Mouse (Mus musculus): ENCODE measurements around the gene St3gal5.
"Not testable (repeated sequence)": the region's sequence is repeated elsewhere in the genome, so short reads cannot be mapped to it uniquely, and the experiment has no call there.

Gene St3gal5

DNA sequence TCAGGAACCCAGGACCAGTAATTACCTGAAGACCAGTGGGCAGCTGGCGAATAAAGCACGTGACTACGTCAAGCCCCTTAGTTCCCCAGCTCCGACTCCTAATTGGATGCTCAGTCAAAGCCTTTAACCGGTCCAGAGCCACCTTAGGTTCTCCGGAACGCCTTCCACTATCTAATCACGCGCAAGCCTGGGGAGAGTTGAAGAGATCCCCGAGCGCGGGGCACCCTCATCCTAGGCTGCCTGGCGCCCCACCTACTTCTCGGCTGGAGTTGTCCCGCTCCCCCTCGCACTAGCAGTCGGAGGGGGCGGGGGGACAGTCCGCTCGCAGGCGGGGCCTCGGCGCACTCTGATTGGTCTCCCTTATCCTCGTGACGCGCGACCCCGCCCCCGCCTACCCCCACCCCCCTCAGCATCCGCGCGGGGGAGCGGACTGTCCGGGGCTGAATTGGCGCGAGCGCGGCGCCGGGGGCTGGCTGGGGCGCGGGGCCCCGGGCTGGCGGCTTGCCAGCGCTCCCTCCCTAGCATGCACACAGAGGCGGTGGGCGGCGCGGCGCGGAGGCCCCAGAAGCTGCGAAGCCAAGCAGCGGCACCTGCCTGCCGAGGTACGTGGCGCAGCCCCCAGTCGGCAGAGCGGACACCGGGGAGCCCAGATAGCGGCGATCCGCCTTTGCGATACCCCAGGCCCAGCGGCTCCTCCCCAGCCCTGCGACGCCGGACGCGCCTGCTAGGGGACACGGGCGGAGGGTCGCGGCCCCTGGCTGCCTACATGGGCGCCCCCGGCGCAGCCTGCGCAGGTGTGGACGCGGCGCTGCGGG is at the start of gene St3gal5:
St3gal5 (plus strand) TSS at position 412 of the 815 bp plus-strand sequence.
- DNase-seq (ENCODE audit: low spot score in 2 of 2): peak; percentile 95 to 96

GRCm38 (mm10) chr6:72048643-72049042 is 48.7 kb upstream of the St3gal5 start:
- DNase-seq (ENCODE audit: low spot score in 2 of 2): no peak

DNA sequence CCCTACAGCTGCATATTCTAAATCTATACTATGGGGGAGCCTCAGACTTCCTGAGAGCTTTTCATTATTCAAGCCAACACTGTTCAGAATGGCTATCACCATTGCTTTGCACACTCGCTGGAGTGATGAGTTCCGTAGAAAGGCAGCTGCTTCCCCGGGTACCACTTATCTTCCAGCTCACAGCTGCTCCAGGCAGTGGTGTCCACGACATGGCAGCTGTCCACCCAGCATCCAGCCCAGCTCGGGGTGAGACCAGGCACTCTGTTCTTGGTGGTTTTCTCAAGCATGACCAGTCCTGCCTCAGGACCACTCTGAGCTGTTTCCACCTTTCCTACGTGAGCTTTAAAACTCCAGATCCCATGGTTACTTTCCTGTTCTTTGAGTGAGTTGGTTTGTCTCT is 47.5 kb upstream of the St3gal5 start:
- no peak for DNase-seq (ENCODE audit: low spot score in 2 of 2)

- no peak for DNase-seq (ENCODE audit: low spot score in 2 of 2)
Observed at GRCm38 (mm10) chr6:72050827-72051226, 46.6 kb upstream of the St3gal5 start.

- no peak for DNase-seq (ENCODE audit: low spot score in 2 of 2)
Observed at GRCm38 (mm10) chr6:72051247-72051646, 46.1 kb upstream of the St3gal5 start.

GRCm38 (mm10) chr6:72051757-72052156 is 45.6 kb upstream of the St3gal5 start:
- no peak for DNase-seq (ENCODE audit: low spot score in 2 of 2)

GRCm38 (mm10) chr6:72056548-72056947 is 40.8 kb upstream of the St3gal5 start:
- no peak for DNase-seq (ENCODE audit: low spot score in 2 of 2)

DNA sequence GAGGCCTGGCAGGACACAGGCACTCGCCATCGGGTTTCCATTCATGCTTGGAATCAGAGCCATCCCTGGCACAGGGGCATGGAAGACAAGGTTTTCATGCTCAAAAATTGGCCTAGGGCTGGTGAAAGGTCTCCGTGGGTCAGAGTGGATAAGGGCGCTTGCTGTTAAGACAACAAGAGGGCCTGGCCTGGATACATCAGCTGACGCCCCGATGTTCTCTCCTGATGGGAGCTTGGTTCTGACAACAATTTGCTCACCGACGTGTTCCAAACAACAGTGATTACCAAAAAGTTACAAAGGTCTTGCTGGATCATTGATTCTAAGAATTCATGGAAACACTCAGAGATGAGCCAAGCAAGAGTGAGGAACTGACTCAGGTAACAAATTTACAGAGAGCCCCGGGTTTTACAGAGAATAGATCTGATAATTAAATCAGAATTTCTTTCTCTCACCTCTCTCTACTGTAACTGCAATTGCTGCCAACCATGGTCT is 38.9 kb upstream of the St3gal5 start:
- DNase-seq (ENCODE audit: low spot score in 2 of 2): no peak

- DNase-seq (ENCODE audit: low spot score in 2 of 2): not testable (repeated sequence)
Observed at GRCm38 (mm10) chr6:72060677-72061076, 36.7 kb upstream of the St3gal5 start.

DNA sequence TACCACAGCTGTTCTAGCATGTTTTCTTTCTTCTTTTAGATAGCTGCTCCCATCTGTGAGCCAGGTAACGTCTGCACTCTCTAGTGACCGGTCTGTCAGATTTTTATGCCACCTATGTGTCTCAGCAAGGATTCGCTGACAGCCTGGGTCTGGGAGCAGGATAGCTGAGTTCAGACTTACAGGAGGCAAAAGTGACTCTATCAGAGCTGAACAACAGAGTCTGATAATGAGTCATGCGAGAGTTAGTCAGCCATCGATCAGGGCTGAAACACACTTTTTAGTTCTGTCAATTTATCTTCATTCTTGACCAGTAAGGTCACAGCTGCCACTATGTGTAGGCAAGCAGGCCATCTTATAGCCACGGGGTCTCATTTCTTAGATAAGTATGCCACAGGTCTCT is 33.7 kb upstream of the St3gal5 start:
- DNase-seq (ENCODE audit: low spot score in 2 of 2): no peak

DNA sequence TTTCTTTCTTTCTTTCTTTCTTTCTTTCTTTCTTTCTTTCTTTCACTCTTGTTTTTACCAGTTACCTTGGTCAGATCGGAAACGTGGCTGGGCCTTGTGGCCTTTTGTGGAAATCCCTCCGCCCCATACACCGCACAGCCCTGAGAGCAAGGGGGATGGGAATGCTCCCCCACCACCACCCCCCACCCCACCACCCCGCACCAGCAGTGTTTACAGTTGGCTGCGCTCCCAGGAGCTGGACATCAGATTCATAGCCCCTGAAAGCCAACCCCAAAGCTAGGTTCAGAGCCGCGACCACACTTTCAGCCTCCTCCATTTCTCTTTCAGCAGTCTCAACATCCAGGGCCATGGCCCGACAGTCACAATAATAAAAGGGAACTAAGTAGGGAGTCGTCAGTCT is 31.4 kb upstream of the St3gal5 start:
- DNase-seq (ENCODE audit: low spot score in 2 of 2): no peak

DNA sequence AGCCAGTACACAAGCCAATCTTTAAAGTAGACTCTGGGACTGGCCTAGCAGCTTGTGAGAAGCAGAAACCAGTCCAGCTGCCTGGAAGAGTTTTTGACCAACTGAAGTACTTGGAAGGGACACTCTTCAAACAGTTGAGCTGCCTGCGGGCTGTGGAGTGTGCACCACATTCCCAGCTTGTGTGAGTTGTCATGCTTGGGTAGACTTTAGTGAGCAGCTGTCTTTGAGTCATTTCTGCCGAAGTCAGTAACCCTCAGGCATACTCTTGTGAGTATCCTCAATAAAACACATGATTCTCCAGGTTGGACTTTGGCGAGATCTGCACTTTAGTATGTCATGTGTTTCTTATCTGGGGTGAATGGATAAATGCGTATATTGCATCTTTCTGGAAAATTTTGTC is 29.0 kb upstream of the St3gal5 start:
- no peak for DNase-seq (ENCODE audit: low spot score in 2 of 2)

DNA sequence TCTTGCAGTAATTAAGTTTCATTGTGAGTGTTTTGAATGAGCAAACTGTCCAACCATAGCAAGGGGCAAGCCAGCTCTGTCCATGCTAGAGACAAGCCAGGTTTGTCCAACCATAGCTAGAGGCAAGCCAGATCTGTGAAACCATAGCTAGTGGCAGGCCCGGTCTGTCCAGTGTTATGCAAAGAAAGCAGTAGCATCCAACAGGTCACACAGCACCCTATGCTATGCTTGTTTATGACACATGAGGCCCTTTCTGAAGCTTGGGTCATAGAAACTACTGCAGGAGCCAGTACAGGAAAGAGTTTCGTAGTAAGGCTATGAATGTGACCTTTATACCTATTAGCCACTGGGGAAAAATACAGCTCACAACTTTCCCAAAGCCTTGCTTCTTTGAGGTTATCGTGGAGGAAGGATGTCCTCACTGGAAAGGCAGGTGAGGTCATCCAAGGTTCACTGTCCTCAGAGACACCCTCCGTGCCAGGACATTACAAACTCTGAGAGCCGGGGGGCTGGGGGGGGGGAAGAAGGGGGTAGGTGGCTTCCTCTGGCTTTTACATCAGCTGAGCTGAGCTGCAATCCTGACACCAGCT is 26.0 kb upstream of the St3gal5 start:
- DNase-seq (ENCODE audit: low spot score in 2 of 2): no peak

- no peak for DNase-seq (ENCODE audit: low spot score in 2 of 2)
Observed at GRCm38 (mm10) chr6:72073781-72074180, 23.6 kb upstream of the St3gal5 start.

- DNase-seq (ENCODE audit: low spot score in 2 of 2): no peak
Observed at GRCm38 (mm10) chr6:72076512-72076911, 20.9 kb upstream of the St3gal5 start.

- DNase-seq (ENCODE audit: low spot score in 2 of 2): no peak
Observed at GRCm38 (mm10) chr6:72078178-72078577, 19.2 kb upstream of the St3gal5 start.

- no peak for DNase-seq (ENCODE audit: low spot score in 2 of 2)
Observed at GRCm38 (mm10) chr6:72081318-72082024, 15.9 kb upstream of the St3gal5 start.

DNA sequence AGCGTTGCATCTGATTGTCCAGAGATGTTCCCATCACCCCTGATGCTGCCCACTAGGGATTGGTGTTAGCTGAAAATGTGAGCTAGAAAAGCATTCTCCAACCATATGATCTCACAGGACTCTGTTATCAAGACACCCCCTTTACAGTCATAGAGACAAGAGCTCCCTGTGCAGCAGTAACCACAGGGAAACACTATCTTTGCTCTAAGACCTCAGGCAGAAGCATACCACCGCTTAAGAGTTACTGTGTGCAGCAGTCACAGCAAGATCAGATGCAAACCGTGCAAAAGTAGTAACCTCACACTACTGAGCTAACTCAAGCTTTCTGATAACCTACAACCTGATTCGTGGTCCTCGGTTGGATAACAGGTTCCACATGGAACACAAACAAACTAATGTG is 10.0 kb upstream of the St3gal5 start:
- DNase-seq (ENCODE audit: low spot score in 2 of 2): no peak

DNA sequence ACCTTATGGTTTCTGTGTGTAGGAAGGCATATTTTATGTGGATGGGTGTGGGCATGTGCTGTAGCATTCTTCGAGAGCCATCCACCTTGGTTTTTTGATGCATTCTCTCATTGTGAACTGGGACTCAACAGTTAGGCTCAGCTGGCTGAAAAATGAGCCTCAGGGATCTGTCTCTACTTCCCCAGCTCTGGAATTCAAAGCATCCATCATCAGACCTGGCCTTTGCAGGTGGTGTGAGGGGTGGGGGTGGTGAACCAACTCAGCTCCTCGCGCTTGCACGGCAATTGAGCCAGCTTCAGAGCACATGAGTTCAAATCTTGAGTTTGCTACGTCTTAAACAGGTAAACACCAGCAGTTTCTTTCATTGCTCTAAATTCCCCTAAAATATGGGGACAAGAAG is 7.5 kb upstream of the St3gal5 start:
- no peak for DNase-seq (ENCODE audit: low spot score in 2 of 2)

GRCm38 (mm10) chr6:72091007-72091406 is 6.4 kb upstream of the St3gal5 start:
- no peak for DNase-seq (ENCODE audit: low spot score in 2 of 2)

- DNase-seq (ENCODE audit: low spot score in 2 of 2): no peak
Observed at GRCm38 (mm10) chr6:72093121-72093520, 4.3 kb upstream of the St3gal5 start.

DNA sequence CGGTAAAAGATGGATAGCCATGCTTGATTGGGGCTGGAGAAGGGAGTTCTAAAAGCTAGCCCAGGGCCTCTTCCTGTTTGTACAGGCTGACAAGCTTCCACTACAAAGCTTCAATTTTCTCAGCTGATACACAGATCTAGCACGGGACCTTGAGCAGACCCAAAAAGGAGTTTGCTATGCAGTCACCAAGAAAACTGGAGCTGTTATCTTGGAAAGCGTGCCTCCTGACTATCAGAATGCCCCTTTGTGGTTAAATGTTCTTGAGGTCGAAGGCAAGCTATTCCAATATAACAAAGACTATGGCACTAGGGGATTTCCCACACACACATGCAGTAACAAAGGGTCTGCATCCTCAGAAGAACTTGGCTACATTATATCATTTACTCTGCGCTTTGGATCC is 1.2 kb upstream of the St3gal5 start:
- no peak for DNase-seq (ENCODE audit: low spot score in 2 of 2)

DNA sequence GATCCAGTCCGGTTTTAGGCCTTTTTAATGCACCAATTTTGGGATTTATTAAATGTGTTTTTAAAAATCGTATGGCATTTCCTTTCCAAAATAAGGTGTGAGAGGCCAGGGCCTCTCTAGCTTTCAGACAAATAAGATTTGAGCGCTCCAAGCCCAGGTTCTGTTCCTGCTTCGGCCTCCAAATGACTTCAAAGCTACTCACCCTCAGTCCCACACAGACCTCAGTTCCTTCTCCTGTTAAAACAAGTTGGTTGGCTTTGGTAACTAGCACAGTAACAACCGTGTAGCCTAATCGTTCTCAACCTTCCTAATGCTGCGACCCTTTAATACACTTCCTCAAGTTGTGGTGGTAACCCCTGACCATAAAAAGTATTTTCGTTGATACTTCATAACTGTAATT is 723 bp upstream of the St3gal5 start:
- no peak for DNase-seq (ENCODE audit: low spot score in 2 of 2)
